Mouse (Mus musculus): ENCODE results near the gene Fam178b. TPM values are rescaled to one million over a fixed set of nuclear protein-coding genes. Genes with fewer than 3 reads are reported as not detected.
"Not testable (repeated sequence)": the region's sequence is repeated elsewhere in the genome, so short reads cannot be mapped to it uniquely, and the experiment has no call there.

Fam178b gene
- polyA plus RNA-seq, 1 experiment = 410 TPM

DNA sequence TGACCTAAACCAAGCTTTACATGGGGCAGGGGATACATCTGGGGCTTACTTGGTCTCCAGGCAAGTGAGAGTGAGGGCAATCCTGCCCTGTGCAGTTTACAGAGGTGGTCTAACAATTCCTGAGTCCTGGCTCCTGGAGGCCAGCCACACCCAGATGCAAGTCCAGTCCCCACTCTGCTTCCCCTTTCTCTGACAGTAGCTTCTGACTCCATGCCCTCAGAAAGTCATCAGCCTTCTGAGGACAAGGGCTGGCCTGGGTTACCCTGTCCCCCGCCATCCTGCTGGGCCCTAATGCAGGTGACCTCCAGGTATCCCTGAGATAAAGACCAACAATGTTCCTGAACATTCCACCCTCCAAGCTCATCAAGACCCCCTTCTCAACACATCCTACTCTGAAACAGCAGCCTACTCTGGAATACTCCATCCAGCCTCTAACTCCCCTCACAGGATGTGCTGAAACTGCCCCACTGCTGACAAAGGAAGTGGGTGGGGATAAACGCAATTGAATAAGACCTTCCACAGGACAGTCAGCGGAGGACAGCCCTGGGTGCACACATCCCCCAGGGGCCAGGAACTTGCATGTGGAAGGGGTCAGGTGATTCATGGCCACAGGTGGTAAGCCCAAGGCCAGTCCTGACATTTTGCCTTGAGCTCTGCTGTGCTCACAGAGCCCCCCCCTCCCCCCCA is 52.8 kb downstream of the Fam178b start:
- peaks cover 1% of the 10 kb centered on the region for H3K36me3 ChIP-seq (ENCODE audit: control insufficient read depth, insufficient read depth, low read length)
- TF ChIP-seq CTCF (IDR thresholded peaks at IDR 0.05; ENCODE audit: control insufficient read depth, insufficient read depth, insufficient replicate concordance, low read depth, low read length) = no peak
- TF ChIP-seq POLR2A (IDR thresholded peaks at IDR 0.05; ENCODE audit: control insufficient read depth, low read depth, low read length) = no peak

DNA sequence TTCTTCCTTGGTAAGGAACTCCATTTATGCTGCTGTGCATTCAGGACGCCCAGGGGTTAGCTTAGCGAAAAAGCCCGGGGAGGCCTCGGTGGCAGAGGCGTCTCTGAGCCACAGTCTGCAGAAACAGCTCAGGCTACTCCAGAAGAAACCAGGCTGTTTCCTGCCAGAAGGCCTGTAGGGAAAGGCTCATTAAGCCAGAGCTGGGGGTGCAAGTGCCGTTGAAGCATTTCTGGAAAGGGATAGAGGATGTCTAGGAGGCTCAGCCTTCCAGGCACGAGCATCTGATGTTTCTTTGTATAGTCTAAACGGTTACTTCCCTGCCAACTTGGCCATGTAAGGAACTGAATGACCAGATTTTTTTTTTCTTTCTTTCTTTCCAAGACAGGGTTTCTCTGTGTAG is 54.4 kb downstream of the Fam178b start:
- H3K4me3 ChIP-seq (ENCODE audit: control insufficient read depth, low read depth, low read length) = no peak overlapping the region
- TF ChIP-seq POLR2A (IDR thresholded peaks at IDR 0.05; ENCODE audit: control insufficient read depth, low read depth, low read length) (no peak), CTCF (IDR thresholded peaks at IDR 0.05; ENCODE audit: control insufficient read depth, insufficient read depth, insufficient replicate concordance, low read depth, low read length) (no peak)
- no peak overlapping the region for H3K27ac ChIP-seq (ENCODE audit: control insufficient read depth, insufficient read depth, low read depth, low read length)
- H3K4me1 ChIP-seq (ENCODE audit: control insufficient read depth, insufficient read depth, low read length) = no peaks in the 10 kb centered on the region
- H3K27me3 ChIP-seq (ENCODE audit: control insufficient read depth, insufficient read depth, low read length) = no peaks in the 10 kb centered on the region
- peaks cover 1% of the 10 kb centered on the region for H3K36me3 ChIP-seq (ENCODE audit: control insufficient read depth, insufficient read depth, low read length)

More for the DNA sequence above, 52.8 kb downstream of the Fam178b start:
- Histone ChIP-seq H3K27me3 (ENCODE audit: control insufficient read depth, insufficient read depth, low read length) (no peaks in the 10 kb centered on the region), H3K27ac (ENCODE audit: control insufficient read depth, insufficient read depth, low read depth, low read length) (no peak overlapping the region), H3K4me1 (ENCODE audit: control insufficient read depth, insufficient read depth, low read length) (no peaks in the 10 kb centered on the region), H3K4me3 (ENCODE audit: control insufficient read depth, low read depth, low read length) (no peak overlapping the region)

DNA sequence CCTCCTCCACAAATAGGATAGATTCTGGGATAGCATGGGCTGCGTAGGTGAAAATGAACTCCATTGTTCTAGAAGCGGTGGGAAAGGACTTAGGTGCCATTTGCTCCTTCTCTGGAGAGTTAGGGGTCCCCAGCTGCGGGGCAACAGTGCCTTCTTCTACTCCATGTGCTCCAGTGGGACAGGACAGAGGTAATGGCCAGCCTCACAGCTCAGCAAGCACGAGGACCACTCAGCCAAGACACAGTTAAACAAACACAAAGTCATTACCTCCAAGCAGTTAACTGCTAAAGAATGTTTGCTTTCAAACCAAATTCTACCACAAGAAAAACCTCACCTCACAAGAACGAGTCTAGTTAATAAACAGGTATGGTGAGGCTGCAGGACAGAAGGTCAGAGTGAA is 57.5 kb downstream of the Fam178b start:
- Histone ChIP-seq H3K4me1 (ENCODE audit: control insufficient read depth, insufficient read depth, low read length) (no peaks in the 10 kb centered on the region), H3K36me3 (ENCODE audit: control insufficient read depth, insufficient read depth, low read length) (peaks cover 1% of the 10 kb centered on the region), H3K27ac (ENCODE audit: control insufficient read depth, insufficient read depth, low read depth, low read length) (no peak overlapping the region), H3K27me3 (ENCODE audit: control insufficient read depth, insufficient read depth, low read length) (no peaks in the 10 kb centered on the region), H3K4me3 (ENCODE audit: control insufficient read depth, low read depth, low read length) (no peak overlapping the region)
- TF ChIP-seq CTCF (IDR thresholded peaks at IDR 0.05; ENCODE audit: control insufficient read depth, insufficient read depth, insufficient replicate concordance, low read depth, low read length) (no peak), POLR2A (IDR thresholded peaks at IDR 0.05; ENCODE audit: control insufficient read depth, low read depth, low read length) (no peak)

DNA sequence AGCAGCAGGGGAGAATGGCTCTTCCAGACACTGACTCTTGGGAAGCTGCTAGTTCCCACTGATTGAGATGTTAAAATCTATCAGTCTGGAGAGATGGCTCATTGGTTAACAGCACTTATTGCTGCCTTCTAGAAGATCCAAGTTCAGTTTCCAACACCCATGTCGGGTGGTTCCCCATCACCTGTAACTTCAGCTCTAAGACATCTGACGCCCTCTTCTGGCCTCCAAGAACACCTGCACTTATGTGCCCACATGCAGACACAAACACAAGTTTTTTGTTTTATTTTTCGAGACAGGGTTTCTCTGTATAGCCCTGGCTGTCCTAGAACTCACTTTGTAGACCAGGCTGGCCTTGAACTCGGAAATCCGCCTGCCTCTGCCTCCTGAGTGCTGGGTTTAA is 67.0 kb downstream of the Fam178b start:
- H3K4me1 ChIP-seq (ENCODE audit: control insufficient read depth, insufficient read depth, low read length); H3K27ac ChIP-seq (ENCODE audit: control insufficient read depth, insufficient read depth, low read depth, low read length); H3K27me3 ChIP-seq (ENCODE audit: control insufficient read depth, insufficient read depth, low read length): not testable (repeated sequence)

DNA sequence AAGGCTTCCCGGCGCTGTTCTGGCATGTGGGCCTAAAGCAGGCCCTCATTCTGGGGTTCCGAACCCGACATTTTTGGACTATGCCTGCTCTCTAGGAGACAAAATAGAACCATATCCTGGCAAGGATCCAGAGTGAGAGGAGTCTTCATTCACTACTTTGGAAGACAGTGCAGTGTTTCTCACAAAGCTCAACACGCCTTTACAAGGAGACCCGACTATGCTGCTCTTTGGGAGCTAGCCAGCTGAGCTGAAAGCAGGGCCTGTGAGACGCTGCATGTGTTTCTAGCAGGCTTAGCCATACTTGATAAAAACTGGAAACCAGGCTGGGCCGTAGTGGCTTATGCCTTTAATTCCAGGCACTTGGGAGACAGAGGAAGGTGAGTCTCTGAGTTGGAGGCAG is 67.8 kb downstream of the Fam178b start:
- peaks cover 2% of the 10 kb centered on the region; the same call in 1 of the 2 replicates for H3K4me1 ChIP-seq (ENCODE audit: control insufficient read depth, insufficient read depth, low read length)
- no peaks in the 10 kb centered on the region for H3K27me3 ChIP-seq (ENCODE audit: control insufficient read depth, insufficient read depth, low read length)
- H3K4me3 ChIP-seq (ENCODE audit: control insufficient read depth, low read depth, low read length) = no peak overlapping the region
- H3K36me3 ChIP-seq (ENCODE audit: control insufficient read depth, insufficient read depth, low read length) = no peaks in the 10 kb centered on the region; the same call in none of the 2 replicates
- no peak overlapping the region; the same call in 1 of the 2 replicates for H3K27ac ChIP-seq (ENCODE audit: control insufficient read depth, insufficient read depth, low read depth, low read length)
- TF ChIP-seq POLR2A (IDR thresholded peaks at IDR 0.05; ENCODE audit: control insufficient read depth, low read depth, low read length) (no peak), CTCF (IDR thresholded peaks at IDR 0.05; ENCODE audit: control insufficient read depth, insufficient read depth, insufficient replicate concordance, low read depth, low read length) (no peak)

More for the DNA sequence above, 67.0 kb downstream of the Fam178b start:
- H3K36me3 ChIP-seq (ENCODE audit: control insufficient read depth, insufficient read depth, low read length); H3K4me3 ChIP-seq (ENCODE audit: control insufficient read depth, low read depth, low read length): not testable (repeated sequence)

DNA sequence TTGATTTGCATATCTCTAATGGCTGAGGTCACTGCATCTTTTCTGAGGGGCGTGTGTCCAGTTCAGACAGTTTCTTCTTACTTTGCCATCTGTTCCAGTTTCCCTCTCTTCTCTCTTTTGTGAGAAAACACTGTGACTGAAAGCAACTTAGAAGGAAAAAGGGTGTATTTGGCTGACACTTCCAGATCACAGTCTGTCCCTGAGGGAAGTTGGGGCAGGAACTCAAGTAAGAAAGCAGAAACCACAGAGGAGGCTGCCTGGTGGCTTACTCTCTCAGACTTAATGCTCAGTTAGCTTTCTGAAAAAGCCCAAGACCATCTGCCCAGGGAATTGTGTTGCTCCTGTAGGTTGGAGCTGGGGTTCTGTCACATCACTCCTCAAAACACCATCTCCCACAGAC is 68.4 kb downstream of the Fam178b start:
- no peak for TF ChIP-seq POLR2A (IDR thresholded peaks at IDR 0.05; ENCODE audit: control insufficient read depth, low read depth, low read length)
- no peak for TF ChIP-seq CTCF (IDR thresholded peaks at IDR 0.05; ENCODE audit: control insufficient read depth, insufficient read depth, insufficient replicate concordance, low read depth, low read length)
- Histone ChIP-seq H3K4me1 (ENCODE audit: control insufficient read depth, insufficient read depth, low read length) (peaks cover 2% of the 10 kb centered on the region; the same call in 1 of the 2 replicates), H3K36me3 (ENCODE audit: control insufficient read depth, insufficient read depth, low read length) (no peaks in the 10 kb centered on the region; the same call in none of the 2 replicates), H3K27me3 (ENCODE audit: control insufficient read depth, insufficient read depth, low read length) (no peaks in the 10 kb centered on the region), H3K27ac (ENCODE audit: control insufficient read depth, insufficient read depth, low read depth, low read length) (peak overlapping the region; percentile 8; the same call in 1 of the 2 replicates), H3K4me3 (ENCODE audit: control insufficient read depth, low read depth, low read length) (no peak overlapping the region)

DNA sequence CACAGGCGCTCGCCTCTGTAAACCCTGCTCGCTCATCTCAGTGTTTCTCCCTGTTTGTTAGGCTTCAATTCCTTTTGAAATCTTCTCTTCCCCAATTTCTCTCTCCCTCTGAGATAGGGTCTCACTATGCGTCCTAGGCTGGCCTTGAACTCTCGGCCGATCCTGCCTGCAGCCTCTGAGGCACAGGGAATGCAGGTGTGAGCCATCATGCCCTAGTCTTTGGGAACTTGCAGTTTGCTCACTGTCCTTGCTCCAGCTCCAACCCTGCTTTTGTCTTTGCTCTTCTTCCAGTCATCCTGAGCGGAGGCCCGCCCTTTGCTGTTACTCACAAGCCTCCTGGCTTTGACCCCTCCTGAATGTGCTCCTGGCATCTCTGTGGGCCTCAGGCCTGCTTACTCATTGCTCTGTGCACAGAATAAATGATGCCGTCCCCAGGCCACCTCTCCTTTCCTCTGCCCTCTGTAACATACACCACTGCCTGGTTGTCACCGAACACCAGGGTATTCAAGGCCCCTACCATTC is 69.5 kb downstream of the Fam178b start:
- no peaks in the 10 kb centered on the region for H3K27me3 ChIP-seq (ENCODE audit: control insufficient read depth, insufficient read depth, low read length)
- TF ChIP-seq POLR2A (IDR thresholded peaks at IDR 0.05; ENCODE audit: control insufficient read depth, low read depth, low read length) (no peak), CTCF (IDR thresholded peaks at IDR 0.05; ENCODE audit: control insufficient read depth, insufficient read depth, insufficient replicate concordance, low read depth, low read length) (no peak)
- H3K36me3 ChIP-seq (ENCODE audit: control insufficient read depth, insufficient read depth, low read length) = no peaks in the 10 kb centered on the region; the same call in none of the 2 replicates
- H3K4me1 ChIP-seq (ENCODE audit: control insufficient read depth, insufficient read depth, low read length) = peaks cover 2% of the 10 kb centered on the region; the same call in 1 of the 2 replicates
- no peak overlapping the region for H3K27ac ChIP-seq (ENCODE audit: control insufficient read depth, insufficient read depth, low read depth, low read length)
- no peak overlapping the region for H3K4me3 ChIP-seq (ENCODE audit: control insufficient read depth, low read depth, low read length)
